29 mouse cellular contexts compared by ENCODE assay signal in the genomic region with DNA sequence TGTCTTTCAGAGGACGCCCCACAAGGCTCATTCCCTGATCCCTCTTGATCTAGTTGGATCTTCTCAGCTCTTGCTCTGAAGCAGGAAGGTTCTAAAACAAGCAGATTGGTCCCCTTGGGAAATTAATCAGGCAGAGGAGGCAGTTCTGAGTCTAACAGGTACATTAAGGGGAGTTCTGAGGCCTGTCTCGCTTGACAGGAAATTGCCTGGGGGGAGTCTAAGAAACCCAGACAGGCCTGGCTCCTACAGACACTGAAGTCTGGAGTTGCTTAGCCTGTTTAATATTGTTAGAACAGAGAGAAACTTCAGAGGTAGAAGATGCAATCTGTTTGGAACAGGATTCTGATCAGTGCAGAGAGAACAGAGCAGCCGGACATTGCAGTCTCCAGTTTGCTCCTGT.
DNase-seq lines count a peak whose midpoint lies in the region; ATAC-seq lines count a peak whose summit lies in the region.
"Had no signal": no experiment of that assay in that cellular context is flagged by ENCODE, and none has a peak within 500 bp of the region (broad histone marks: within the 10 kb centered on the region; RNA-seq: fewer than 3 reads in every experiment).

No protein-coding gene starts in this region.

- DNase-seq in embryo, embryonic 11.5 days (ENCODE audit: low read depth, low spot score): peak; percentile 11
- no peak for DNase-seq in embryo, embryonic 10 days (ENCODE audit: low spot score)
- peak; percentile 57 for DNase-seq in embryonic facial prominence, embryonic 11.5 days (ENCODE audit: low spot score)
- DNase-seq in limb, embryonic 11.5 days (ENCODE audit: low spot score): peak; percentile 36
- DNase-seq in right cerebral cortex, postnatal 14 days: no peak
- DNase-seq in lung, postnatal 14 days: no peak
- DNase-seq: adrenal gland, postnatal 14 days; cerebellum, adult 18-20 months; cerebellum, postnatal 10 days; gastrocnemius, postnatal 14 days; heart, adult 11 months; heart, postnatal 36 days; kidney, adult 11 months; kidney, postnatal 25 days; liver; lung, embryonic 14.5 days; spleen, adult 18-20 months; thymus, postnatal 14 days had no signal

- 43% methylated on average over 3 of the region's 3 CpGs for WGBS in embryonic facial prominence, embryonic 11.5 days
- WGBS in limb, embryonic 11.5 days: 42% methylated on average over 3 of the region's 3 CpGs
- 69% methylated on average over 3 of the region's 3 CpGs for WGBS in heart, embryonic 11.5 days (ENCODE audit: insufficient replicate concordance)

- no peaks in the 10 kb centered on the region for H3K36me3 ChIP-seq in embryonic facial prominence, embryonic 11.5 days (replicated peaks; ENCODE audit: control insufficient read depth, insufficient read depth, low read depth, low read length)
- H3K36me3 ChIP-seq in limb, embryonic 11.5 days (ENCODE audit: control insufficient read depth, insufficient read depth, low read length): no peaks in the 10 kb centered on the region
- H3K36me3 ChIP-seq in heart, embryonic 11.5 days (ENCODE audit: control insufficient read depth, insufficient read depth, low read length): no peaks in the 10 kb centered on the region
- H3K36me3 ChIP-seq: embryonic facial prominence, embryonic 15.5 days; forebrain, embryonic 12.5 days; G1E; heart, embryonic 10.5 days; kidney, embryonic 15.5 days; neural tube, embryonic 15.5 days had no signal

- no peaks in the 10 kb centered on the region for H3K27me3 ChIP-seq in embryonic facial prominence, embryonic 11.5 days (ENCODE audit: control insufficient read depth, insufficient read depth, low read length)
- H3K27me3 ChIP-seq in limb, embryonic 11.5 days (ENCODE audit: control insufficient read depth, insufficient read depth, low read length): no peaks in the 10 kb centered on the region
- no peaks in the 10 kb centered on the region for H3K27me3 ChIP-seq in heart, embryonic 11.5 days (ENCODE audit: control insufficient read depth, insufficient read depth, low read length)
- H3K27me3 ChIP-seq: embryonic facial prominence, embryonic 15.5 days; forebrain, embryonic 12.5 days; kidney, embryonic 15.5 days; neural tube, embryonic 15.5 days had no signal

- no peak overlapping the region for H3K27ac ChIP-seq in embryonic facial prominence, embryonic 11.5 days (replicated peaks; ENCODE audit: low read depth, low read length)
- H3K27ac ChIP-seq in limb, embryonic 11.5 days (replicated peaks; ENCODE audit: low read depth, low read length): no peak overlapping the region; the same call in 1 of the 2 replicates
- no peak overlapping the region for H3K27ac ChIP-seq in heart, embryonic 11.5 days (ENCODE audit: low read depth, low read length)
- H3K27ac ChIP-seq: embryonic facial prominence, embryonic 15.5 days; forebrain, embryonic 12.5 days; heart, embryonic 10.5 days; hindbrain, embryonic 14.5 days; kidney, embryonic 15.5 days; liver, embryonic 14.5 days; neural tube, embryonic 15.5 days had no signal

- H3K4me1 ChIP-seq in embryonic facial prominence, embryonic 11.5 days (ENCODE audit: control insufficient read depth, insufficient read depth, low read length): no peaks in the 10 kb centered on the region
- H3K4me1 ChIP-seq in limb, embryonic 11.5 days (ENCODE audit: control insufficient read depth, insufficient read depth, low read length): no peaks in the 10 kb centered on the region
- H3K4me1 ChIP-seq in heart, embryonic 11.5 days (ENCODE audit: control insufficient read depth, insufficient read depth, low read length): no peaks in the 10 kb centered on the region
- H3K4me1 ChIP-seq: embryonic facial prominence, embryonic 15.5 days; forebrain, embryonic 12.5 days; heart, embryonic 10.5 days; kidney, embryonic 15.5 days; neural tube, embryonic 15.5 days had no signal

- no peaks in the 10 kb centered on the region for H3K9me3 ChIP-seq in embryonic facial prominence, embryonic 11.5 days (replicated peaks; ENCODE audit: control insufficient read depth, low read length)
- H3K9me3 ChIP-seq in limb, embryonic 11.5 days (ENCODE audit: control insufficient read depth, low read length): no peaks in the 10 kb centered on the region
- no peaks in the 10 kb centered on the region for H3K9me3 ChIP-seq in heart, embryonic 11.5 days (replicated peaks; ENCODE audit: control insufficient read depth, low read length)
- H3K9me3 ChIP-seq: embryonic facial prominence, embryonic 15.5 days; forebrain, embryonic 12.5 days; G1E; heart, embryonic 10.5 days; kidney, embryonic 15.5 days; neural tube, embryonic 15.5 days had no signal

- H3K9ac ChIP-seq in embryonic facial prominence, embryonic 11.5 days (replicated peaks; ENCODE audit: low read length): no peak overlapping the region
- H3K9ac ChIP-seq in limb, embryonic 11.5 days (ENCODE audit: low read length): no peak overlapping the region
- H3K9ac ChIP-seq in heart, embryonic 11.5 days (ENCODE audit: low read depth, low read length): no peak overlapping the region
- H3K9ac ChIP-seq: embryonic facial prominence, embryonic 15.5 days; forebrain, embryonic 12.5 days; hindbrain, embryonic 14.5 days; kidney, embryonic 15.5 days; liver, embryonic 14.5 days; lung, embryonic 14.5 days; neural tube, embryonic 15.5 days had no signal

- H3K4me3 ChIP-seq in embryonic facial prominence, embryonic 11.5 days (ENCODE audit: low read depth, low read length): no peak overlapping the region
- H3K4me3 ChIP-seq in limb, embryonic 11.5 days (ENCODE audit: low read depth, low read length): no peak overlapping the region
- no peak overlapping the region for H3K4me3 ChIP-seq in heart, embryonic 11.5 days (ENCODE audit: low read depth, low read length)
- H3K4me3 ChIP-seq: embryonic facial prominence, embryonic 15.5 days; forebrain, embryonic 12.5 days; heart, embryonic 10.5 days; kidney, embryonic 15.5 days; neural tube, embryonic 15.5 days had no signal

- H3K4me2 ChIP-seq in embryonic facial prominence, embryonic 11.5 days (ENCODE audit: low read depth, low read length): no peak overlapping the region
- H3K4me2 ChIP-seq in limb, embryonic 11.5 days (ENCODE audit: low read depth, severe bottlenecking): no peak overlapping the region
- H3K4me2 ChIP-seq in heart, embryonic 11.5 days: no peak overlapping the region
- H3K4me2 ChIP-seq: embryonic facial prominence, embryonic 15.5 days; forebrain, embryonic 12.5 days; hindbrain, embryonic 14.5 days; kidney, embryonic 15.5 days; lung, embryonic 14.5 days; midbrain, embryonic 11.5 days; neural tube, embryonic 15.5 days had no signal

- ATAC-seq in embryonic facial prominence, embryonic 11.5 days (replicated peaks; ENCODE audit: insufficient number of reproducible peaks, low FRiP score, low TSS enrichment, low read depth): no peak
- ATAC-seq in limb, embryonic 11.5 days (ENCODE audit: insufficient number of reproducible peaks, low FRiP score, low TSS enrichment, low read depth): peak; percentile 76; the same call in 1 of the 2 replicates
- ATAC-seq in heart, embryonic 11.5 days (replicated peaks; ENCODE audit: insufficient number of reproducible peaks, low FRiP score, low TSS enrichment): no peak
- ATAC-seq: inflammation-experienced regulatory T-cells, adult 6 months had no signal

Comparison
In these comparisons a context has a peak if more than half of its experiments do, and no peak if none do; other contexts are left out.
1. DNase-seq: peak in embryo, embryonic 11.5 days (single experiment), embryonic facial prominence, embryonic 11.5 days (single experiment) and limb, embryonic 11.5 days (single experiment); none in embryo, embryonic 10 days (single experiment), right cerebral cortex, postnatal 14 days (single experiment) and lung, postnatal 14 days (single experiment).